Mouse (Mus musculus) embryo, embryonic 11 days (tissue): ENCODE results near the gene Fam222b.
"Not testable (repeated sequence)": the region's sequence is repeated elsewhere in the genome, so short reads cannot be mapped to it uniquely, and the experiment has no call there.

Experiments used
- DNase-seq: peaks from one replicate; pipeline ENCODE4 v3.0.0-alpha.2; 2015

Fam222b gene

GRCm38 (mm10) chr11:78094504-78095143 is at the start of gene Fam222b:
TSS of gene Fam222b (plus strand) at chr11:78094660.
- DNase-seq, result peak; percentile 95

- DNase-seq, result no peak
These were observed 49.7 kb upstream of the Fam222b start for GRCm38 (mm10) chr11:78044758-78045251.

GRCm38 (mm10) chr11:78048637-78049036 is 45.8 kb upstream of the Fam222b start:
- DNase-seq, result not testable (repeated sequence)

- DNase-seq, result no peak
These were observed 41.4 kb upstream of the Fam222b start for GRCm38 (mm10) chr11:78053078-78053477.

GRCm38 (mm10) chr11:78056946-78057345 is 37.5 kb upstream of the Fam222b start:
- DNase-seq, result no peak

GRCm38 (mm10) chr11:78059833-78060757 is 34.4 kb upstream of the Fam222b start:
- peak; percentile 66 for DNase-seq

- no peak for DNase-seq
These were observed 31.9 kb upstream of the Fam222b start for GRCm38 (mm10) chr11:78062563-78062962.

GRCm38 (mm10) chr11:78065906-78066305 is 28.6 kb upstream of the Fam222b start:
- no peak for DNase-seq

GRCm38 (mm10) chr11:78066641-78067040 is 27.8 kb upstream of the Fam222b start:
- no peak for DNase-seq

GRCm38 (mm10) chr11:78067566-78067965 is 26.9 kb upstream of the Fam222b start:
- no peak for DNase-seq

GRCm38 (mm10) chr11:78069130-78069529 is 25.3 kb upstream of the Fam222b start:
- no peak for DNase-seq

- no peak for DNase-seq
These were observed 24.8 kb upstream of the Fam222b start for GRCm38 (mm10) chr11:78069646-78070045.

GRCm38 (mm10) chr11:78071938-78072337 is 22.5 kb upstream of the Fam222b start:
- DNase-seq, result no peak

GRCm38 (mm10) chr11:78072425-78073130 is 21.9 kb upstream of the Fam222b start:
- DNase-seq, result no peak

- DNase-seq, result no peak
These were observed 20.7 kb upstream of the Fam222b start for GRCm38 (mm10) chr11:78073577-78074276.

- DNase-seq, result no peak
These were observed 20.2 kb upstream of the Fam222b start for GRCm38 (mm10) chr11:78074277-78074652.

- DNase-seq, result no peak
These were observed 19.8 kb upstream of the Fam222b start for GRCm38 (mm10) chr11:78074666-78075065.

GRCm38 (mm10) chr11:78079961-78080921 is 14.2 kb upstream of the Fam222b start, which contains the start of gene Eral1:
TSS of gene Eral1 (minus strand) at chr11:78080383.
- DNase-seq, result peak; percentile 93

- DNase-seq, result no peak
These were observed 10.9 kb upstream of the Fam222b start for GRCm38 (mm10) chr11:78083595-78083994.

- DNase-seq, result no peak
These were observed 7.5 kb upstream of the Fam222b start for GRCm38 (mm10) chr11:78086925-78087479.

GRCm38 (mm10) chr11:78087756-78088281 is 6.6 kb upstream of the Fam222b start:
- DNase-seq, result no peak
